Mouse (Mus musculus): ENCODE measurements around the gene Srp68. TPM values are rescaled to one million over a fixed set of nuclear protein-coding genes. Genes with fewer than 3 reads are reported as not detected.
"Not testable (repeated sequence)": the region's sequence is repeated elsewhere in the genome, so short reads cannot be mapped to it uniquely, and the experiment has no call there.

The Srp68 gene
- total and polyA plus RNA-seq, 3 experiments, result 146 to 228 (median 180) TPM

- H3K27me3 ChIP-seq (ENCODE audit: control insufficient read depth in 1 of 2, insufficient read depth in 2 of 2, low read length in 2 of 2), result no peaks in the 10 kb centered on the region
These were observed 7.7 kb upstream of the Srp68 start for GRCm38 (mm10) chr11:116281671-116282070.

GRCm38 (mm10) chr11:116280751-116281663, 7.0 kb upstream of the Srp68 start, which contains the start of gene Galr2:
Gene Galr2 (plus strand): TSS chr11:116280939.
- no peaks in the 10 kb centered on the region for H3K9me3 ChIP-seq (replicated peaks; ENCODE audit: insufficient read depth, low read length)
- no peak within 1 kb of the TSS for H3K9ac ChIP-seq (ENCODE audit: control insufficient read depth, low read depth, low read length, poor library complexity, severe bottlenecking)
- no peak within 1 kb of the TSS for H3K27ac ChIP-seq (ENCODE audit: control insufficient read depth, low read depth, low read length)
- H3K27me3 ChIP-seq (ENCODE audit: control insufficient read depth in 1 of 2, insufficient read depth in 2 of 2, low read length in 2 of 2), result no peaks in the 10 kb centered on the region
- no peak for TF ChIP-seq RCOR1 (IDR thresholded peaks at IDR 0.05; ENCODE audit: low read depth, low read length)
- no peak for TF ChIP-seq MEF2A (IDR thresholded peaks at IDR 0.05; ENCODE audit: extremely low read depth, insufficient replicate concordance, low read depth, low read length, poor library complexity, severe bottlenecking)
- no peak for TF ChIP-seq TCF12 (IDR thresholded peaks at IDR 0.05; ENCODE audit: low read depth, low read length)
- no peaks in the 10 kb centered on the region for H3K36me3 ChIP-seq (ENCODE audit: control insufficient read depth in 1 of 2, insufficient read depth in 2 of 2, low read length in 2 of 2)
- H3K4me1 ChIP-seq (ENCODE audit: control insufficient read depth in 1 of 2, insufficient read depth in 2 of 2, low read length in 2 of 2), result no peaks in the 10 kb centered on the region
- no peak within 1 kb of the TSS for H3K4me3 ChIP-seq (ENCODE audit: control insufficient read depth in 1 of 2, insufficient read depth in 1 of 2, low read depth in 2 of 2, low read length in 2 of 2)
- no peak for DNase-seq (ENCODE audit: low read depth, low spot score)
- no peaks in the 10 kb centered on the region for H3K79me2 ChIP-seq (ENCODE audit: control insufficient read depth, insufficient read depth, low read length, poor library complexity)

More at GRCm38 (mm10) chr11:116281671-116282070, 7.7 kb upstream of the Srp68 start:
- no peak overlapping the region for H3K4me3 ChIP-seq (ENCODE audit: control insufficient read depth in 1 of 2, insufficient read depth in 1 of 2, low read depth in 2 of 2, low read length in 2 of 2)
- no peak overlapping the region for H3K27ac ChIP-seq (ENCODE audit: control insufficient read depth, low read depth, low read length)
- H3K79me2 ChIP-seq (ENCODE audit: control insufficient read depth, insufficient read depth, low read length, poor library complexity), result no peaks in the 10 kb centered on the region
- TF ChIP-seq TAL1 (IDR thresholded peaks at IDR 0.05; ENCODE audit: low read length), result no peak
- no peak for TF ChIP-seq UBTF (IDR thresholded peaks at IDR 0.05; ENCODE audit: borderline replicate concordance, insufficient read depth, low read depth, low read length)
- no peak for TF ChIP-seq ZNF384 (IDR thresholded peaks at IDR 0.05; ENCODE audit: low read depth, low read length)
- no peak for TF ChIP-seq E2F4 (IDR thresholded peaks at IDR 0.05; ENCODE audit: borderline replicate concordance, low read depth, low read length)
- no peak for TF ChIP-seq MYC (IDR thresholded peaks at IDR 0.05; ENCODE audit: low read depth, low read length)
- no peak for TF ChIP-seq USF2 (IDR thresholded peaks at IDR 0.05; ENCODE audit: borderline replicate concordance in 1 of 2, insufficient read depth in 1 of 2, low read depth in 1 of 2, low read length in 2 of 2)
- H3K4me1 ChIP-seq (ENCODE audit: control insufficient read depth in 1 of 2, insufficient read depth in 2 of 2, low read length in 2 of 2), result no peaks in the 10 kb centered on the region
- no peaks in the 10 kb centered on the region for H3K9me3 ChIP-seq (replicated peaks; ENCODE audit: insufficient read depth, low read length)
- H3K36me3 ChIP-seq (ENCODE audit: control insufficient read depth in 1 of 2, insufficient read depth in 2 of 2, low read length in 2 of 2), result no peaks in the 10 kb centered on the region
- no peak overlapping the region for H3K9ac ChIP-seq (ENCODE audit: control insufficient read depth, low read depth, low read length, poor library complexity, severe bottlenecking)
- DNase-seq (ENCODE audit: low read depth, low spot score), result no peak

- TF ChIP-seq TBP (IDR thresholded peaks at IDR 0.05; ENCODE audit: low read depth, low read length), result peak; percentile 97
- not testable (repeated sequence) for H3K9ac ChIP-seq (ENCODE audit: control insufficient read depth, low read depth, low read length, poor library complexity, severe bottlenecking); H3K4me1 ChIP-seq (ENCODE audit: control insufficient read depth in 1 of 2, insufficient read depth in 2 of 2, low read length in 2 of 2)
These were observed 3.2 kb upstream of the Srp68 start for GRCm38 (mm10) chr11:116277184-116277583.

More at GRCm38 (mm10) chr11:116277184-116277583, 3.2 kb upstream of the Srp68 start:
- H3K27ac ChIP-seq (ENCODE audit: control insufficient read depth, low read depth, low read length); H3K27me3 ChIP-seq (ENCODE audit: control insufficient read depth in 1 of 2, insufficient read depth in 2 of 2, low read length in 2 of 2); H3K9me3 ChIP-seq (replicated peaks; ENCODE audit: insufficient read depth, low read length); H3K4me3 ChIP-seq (ENCODE audit: control insufficient read depth in 1 of 2, insufficient read depth in 1 of 2, low read depth in 2 of 2, low read length in 2 of 2): not testable (repeated sequence)
- H3K79me2 ChIP-seq (ENCODE audit: control insufficient read depth, insufficient read depth, low read length, poor library complexity), result peaks cover 24% of the 10 kb centered on the region
- DNase-seq (ENCODE audit: low read depth, low spot score), result peak; percentile 47
- peaks cover 0 to 10% of the 10 kb centered on the region in 2 experiments; a peak in 2 of 4 replicates for H3K36me3 ChIP-seq (ENCODE audit: control insufficient read depth in 1 of 2, insufficient read depth in 2 of 2, low read length in 2 of 2)
